Mouse (Mus musculus): ENCODE data around the gene Atad5.
A peak's percentile ranks its signal among the peaks of the same experiment; 100 is the strongest.
"Not testable (repeated sequence)": the region's sequence is repeated elsewhere in the genome, so short reads cannot be mapped to it uniquely, and the experiment has no call there.

Gene Atad5

DNA sequence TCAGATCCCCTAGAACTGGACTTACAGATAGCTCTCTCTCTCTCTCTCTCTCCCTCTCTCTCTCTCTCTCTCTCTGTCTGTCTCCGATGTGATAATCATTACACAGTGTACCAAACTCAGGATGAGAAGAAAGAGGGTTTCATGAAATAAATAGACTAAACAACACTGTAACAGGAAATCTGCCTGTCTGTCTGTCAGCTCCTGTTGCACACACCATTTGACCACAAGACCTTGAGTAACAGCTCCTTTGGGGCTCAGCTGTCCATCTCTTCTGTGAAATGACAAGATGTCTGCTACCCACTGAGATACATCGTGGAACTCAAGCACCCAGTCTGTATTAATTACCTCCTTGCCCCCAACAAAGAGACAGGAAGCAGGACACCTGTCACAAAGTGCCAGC, 62.3 kb downstream of the Atad5 start:
- no peak for DNase-seq

DNA sequence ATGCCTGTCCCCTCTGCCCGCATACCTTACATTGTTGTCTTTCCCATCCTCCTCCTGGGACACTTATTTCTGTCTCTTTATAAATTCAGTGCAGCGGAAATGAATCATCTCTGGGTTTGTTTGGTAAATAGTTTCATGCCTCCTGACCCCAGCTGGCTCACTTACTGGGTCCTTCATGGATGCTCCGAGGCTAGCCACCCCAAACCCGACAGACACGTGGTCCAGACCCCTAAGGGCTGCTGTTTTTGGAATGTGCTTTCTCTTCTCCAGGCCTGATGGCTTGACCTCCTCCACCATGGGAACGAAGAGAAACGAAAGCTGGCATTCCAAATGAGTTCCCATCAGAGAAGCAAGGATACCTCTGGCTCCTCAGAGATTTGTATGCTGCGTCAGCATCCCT, 63.2 kb downstream of the Atad5 start:
- no peak for DNase-seq

DNA sequence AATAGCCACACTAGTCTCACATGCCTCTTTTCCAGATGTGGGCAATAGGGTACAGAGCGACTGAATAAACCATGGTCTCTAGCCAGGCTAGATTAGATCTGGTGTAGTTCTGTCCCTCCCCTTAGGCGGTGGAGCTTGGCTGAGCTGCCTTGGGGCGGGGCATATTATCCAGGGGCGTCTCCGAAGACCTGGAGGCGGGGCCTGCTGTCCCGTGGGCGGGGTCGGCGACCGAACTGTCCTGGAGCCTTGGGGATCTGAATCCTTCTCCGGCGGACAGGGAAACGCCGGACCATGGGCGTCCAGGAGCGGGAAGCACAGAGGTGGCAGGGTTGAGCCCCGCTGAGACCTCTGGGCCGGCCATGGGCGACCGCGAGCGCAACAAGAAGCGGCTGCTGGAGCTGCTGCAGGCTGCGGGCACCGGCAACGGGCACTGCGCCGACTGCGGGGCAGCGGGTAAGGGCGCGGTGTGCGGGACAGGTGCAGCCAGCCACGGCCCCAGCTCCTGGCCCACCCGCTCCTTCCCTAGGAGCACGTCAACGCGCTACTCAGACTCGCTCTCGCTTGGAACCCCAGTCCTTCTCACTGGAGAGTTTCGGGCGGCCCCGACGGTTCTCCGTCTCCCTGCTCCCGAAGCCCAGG, 64.8 kb downstream of the Atad5 start, which contains the start of gene Adap2:
TSS of gene Adap2 (plus strand) at position 249 of the 639 bp plus-strand sequence.
- peak; percentile 94 for DNase-seq

DNA sequence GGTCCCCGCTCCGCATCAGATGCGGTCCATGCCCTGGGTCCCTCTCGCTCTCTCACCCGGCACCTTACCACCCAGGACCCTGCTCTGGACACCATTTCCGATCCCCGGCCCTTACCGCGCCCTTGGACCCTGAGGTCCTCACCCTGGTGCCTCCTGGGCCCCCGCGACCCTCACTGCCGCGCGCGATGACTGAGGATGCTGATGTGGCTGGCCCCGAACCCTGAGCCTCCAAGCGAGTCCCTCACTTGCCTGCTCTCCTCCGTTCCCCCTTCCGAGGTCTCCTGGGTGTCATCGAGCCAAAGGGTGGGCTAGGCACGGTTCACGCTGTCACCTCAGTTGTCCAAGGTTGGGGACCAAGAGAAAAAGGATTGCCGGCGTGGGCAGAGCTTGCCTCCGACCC, 65.3 kb downstream of the Atad5 start:
- DNase-seq = no peak

DNA sequence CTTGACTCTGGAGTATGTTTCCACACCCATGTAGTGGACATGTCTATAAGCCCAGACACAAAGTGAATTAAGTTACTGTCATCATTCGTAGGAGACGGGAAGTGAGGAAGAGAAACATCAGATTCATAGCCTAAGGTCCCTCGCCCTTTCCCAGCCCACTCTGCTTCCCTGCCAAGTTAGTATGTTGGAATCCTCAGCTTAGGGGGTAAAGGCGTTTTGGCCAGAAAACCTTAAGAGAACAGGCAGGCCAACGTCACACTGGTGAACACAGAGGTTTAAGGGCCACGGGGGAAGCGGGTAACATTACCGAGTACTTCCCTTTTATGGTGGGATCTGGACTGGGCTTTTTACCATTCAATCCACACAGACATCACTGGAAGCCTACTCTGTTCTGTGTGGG, 66.3 kb downstream of the Atad5 start:
- DNase-seq = no peak

DNA sequence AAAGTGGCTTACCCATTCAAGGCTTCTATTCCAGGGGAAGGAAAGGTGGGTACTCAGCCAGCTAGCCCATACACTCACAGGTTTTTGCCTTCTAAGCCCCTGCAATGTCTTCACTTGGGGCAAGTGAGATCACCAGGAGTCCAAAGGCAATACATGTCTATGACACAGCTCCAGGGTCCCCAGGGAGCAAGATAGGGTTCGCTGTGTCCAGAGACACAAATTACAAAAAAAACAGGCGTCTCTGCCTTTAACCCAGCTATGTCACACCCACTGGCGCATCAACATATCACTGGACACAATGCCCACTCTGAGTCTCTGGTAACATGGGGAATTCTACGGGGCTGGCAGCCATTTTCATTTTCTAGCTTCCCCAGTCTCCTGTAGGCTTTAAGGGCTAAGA, 66.8 kb downstream of the Atad5 start:
- no peak for DNase-seq

DNA sequence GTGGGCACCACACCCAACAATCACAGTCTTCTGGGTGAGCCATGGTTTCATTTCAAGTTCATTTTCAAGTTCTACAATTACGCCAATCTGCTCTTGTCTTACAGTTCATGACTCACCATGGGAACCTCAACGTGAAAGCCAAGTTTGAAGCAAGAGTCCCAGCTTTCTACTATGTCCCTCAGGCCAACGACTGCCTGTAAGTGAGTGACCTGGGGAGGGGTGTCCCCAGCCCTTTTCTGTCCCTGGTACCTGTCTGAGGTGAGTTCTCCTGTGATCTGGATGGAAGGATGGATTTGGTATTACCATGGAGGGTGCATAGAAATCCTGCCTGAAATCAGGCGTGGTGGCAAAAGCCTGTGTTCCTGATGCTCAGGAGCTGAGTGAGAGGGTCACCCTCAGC, 67.6 kb downstream of the Atad5 start:
- DNase-seq = no peak

DNA sequence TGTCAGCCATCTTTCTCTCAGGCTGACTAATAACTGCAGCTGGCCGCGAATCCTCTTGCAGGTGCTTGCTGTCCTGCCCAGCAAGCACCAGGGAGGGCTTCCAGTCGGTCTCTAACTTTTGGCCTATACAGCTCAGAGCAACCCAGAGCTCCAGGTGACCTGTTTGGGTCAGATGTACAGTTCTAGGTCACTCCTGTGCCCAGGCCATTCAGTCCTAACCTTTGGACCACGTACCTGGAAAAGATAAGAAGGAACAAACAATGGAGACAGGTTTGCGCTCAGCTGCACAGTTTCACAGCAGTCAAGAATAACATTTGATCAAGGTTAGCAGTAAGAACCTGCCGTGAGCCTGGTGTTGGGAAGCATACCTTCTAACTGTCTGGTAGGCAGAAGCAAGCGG, 69.8 kb downstream of the Atad5 start:
- DNase-seq = no peak

DNA sequence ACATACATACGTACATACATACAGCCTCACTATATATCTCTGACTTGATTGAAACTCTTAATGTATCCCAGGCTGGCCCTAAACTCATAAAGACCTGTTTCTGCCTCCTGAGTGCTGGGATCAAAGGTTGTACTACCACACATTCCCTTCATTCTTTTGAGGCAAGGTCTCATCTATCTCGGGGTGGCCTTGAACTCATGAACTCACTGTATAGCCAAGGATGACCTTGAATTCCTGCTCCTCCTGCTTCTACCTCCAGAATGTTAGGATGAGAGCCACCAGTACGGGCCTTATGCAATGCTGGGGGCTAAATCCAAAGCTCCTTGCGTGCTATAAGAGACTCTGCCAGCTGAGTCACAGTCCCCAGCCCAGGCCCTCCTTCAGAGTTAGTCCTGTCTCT, 71.8 kb downstream of the Atad5 start:
- DNase-seq = no peak

DNA sequence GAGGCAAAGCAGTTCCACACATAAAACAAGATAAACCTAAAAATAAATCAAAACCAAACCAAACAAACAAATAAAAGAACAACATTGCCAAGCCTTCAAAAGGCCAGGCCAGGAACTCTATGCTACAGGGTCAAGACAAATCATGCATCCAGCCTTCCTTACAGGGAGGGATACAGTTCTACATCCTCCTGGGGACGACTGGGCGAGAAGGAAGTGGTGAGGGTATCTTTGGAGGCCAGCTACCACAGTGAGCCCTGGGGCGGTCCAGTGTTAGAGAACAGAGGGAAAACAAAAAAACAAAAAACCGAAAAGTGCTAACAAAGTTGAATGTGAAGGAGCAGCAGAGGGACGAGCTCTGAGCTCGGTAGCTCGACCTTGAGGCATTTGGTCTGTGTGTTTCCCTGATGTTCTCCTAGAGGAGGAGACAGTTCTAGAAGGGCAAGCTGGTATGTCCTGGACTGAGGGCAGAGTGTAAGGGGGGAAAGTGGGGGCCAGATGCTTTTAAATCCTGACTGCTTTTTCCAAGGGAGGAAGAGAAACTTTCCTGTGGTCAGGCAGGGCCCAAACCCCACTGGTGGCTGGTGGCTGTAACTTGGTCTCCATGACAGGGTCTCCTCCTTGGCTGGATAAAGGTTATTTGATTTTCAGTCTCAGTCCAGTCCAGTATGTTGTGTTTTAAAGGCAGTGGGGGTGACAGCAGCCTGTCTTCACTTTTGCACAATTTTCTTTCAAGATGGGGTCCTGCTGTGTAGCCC, 74.3 kb downstream of the Atad5 start:
- no peak for DNase-seq

DNA sequence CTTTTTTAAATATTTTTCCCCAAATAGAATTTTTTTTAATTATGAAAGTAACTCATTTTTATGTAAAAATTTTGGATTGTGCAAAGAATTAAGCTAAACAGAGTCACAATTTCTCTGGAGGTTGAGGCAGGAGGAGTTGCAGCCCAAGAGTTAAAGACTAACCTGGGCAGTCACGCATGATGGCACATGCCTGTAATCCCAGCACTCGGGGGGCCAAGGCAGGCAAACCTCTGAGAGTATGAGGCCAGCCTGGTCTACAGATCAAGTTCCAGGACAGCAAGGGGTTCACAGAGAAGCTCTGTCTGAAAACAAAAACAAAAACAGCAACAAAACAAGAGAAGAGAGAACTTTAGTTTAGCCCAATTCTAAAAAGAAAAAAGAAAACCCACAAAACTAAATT, 75.0 kb downstream of the Atad5 start:
- no peak for DNase-seq

DNA sequence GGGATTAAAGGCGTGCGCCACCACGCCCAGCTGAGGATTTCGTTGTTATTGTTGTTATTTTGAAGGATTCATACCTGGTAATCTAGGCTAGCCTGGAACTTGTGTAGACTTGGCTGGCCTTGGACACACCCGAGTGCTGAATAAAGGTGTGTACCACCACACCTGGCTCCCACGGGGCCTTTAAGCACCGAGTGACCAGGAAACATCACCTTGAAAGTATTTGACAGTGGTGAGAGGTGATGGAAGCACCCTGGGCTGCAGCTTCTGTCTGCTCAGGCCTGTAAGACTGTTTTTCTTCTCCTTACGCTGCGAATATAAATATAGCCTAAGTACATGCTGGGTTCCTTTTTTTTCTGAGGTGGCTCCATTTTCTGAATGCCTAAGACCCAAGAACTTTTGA, 78.9 kb downstream of the Atad5 start:
- DNase-seq = no peak

DNA sequence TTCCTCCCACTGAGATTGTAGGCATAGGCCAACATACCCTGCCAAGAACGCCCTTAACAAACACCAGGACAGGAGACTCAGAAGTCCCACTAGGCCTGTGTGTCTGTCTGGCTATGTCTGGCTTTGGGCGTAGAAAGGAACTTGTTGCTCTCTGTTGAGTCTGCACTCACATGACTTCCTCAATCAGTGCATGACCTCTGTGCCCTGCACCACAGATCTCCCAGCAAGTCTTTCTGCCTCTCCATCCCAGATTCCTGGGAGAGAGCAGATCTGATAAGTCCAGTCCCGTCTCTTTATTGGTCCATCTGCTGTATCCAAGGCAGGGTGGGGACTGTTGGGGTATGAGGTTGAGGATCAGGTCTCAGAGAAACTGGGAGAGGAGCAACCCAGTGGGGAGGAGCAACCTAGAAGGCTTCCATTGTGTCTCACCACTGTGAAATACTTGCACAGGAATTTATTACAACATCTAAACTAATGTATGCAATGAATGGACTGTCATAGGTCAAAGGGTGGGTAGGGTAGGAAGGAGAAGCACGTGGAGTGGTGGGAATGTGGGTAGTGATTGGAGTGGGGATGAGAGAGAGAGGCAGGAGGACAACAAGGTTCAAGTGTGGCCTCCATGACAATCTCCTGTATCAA, 79.5 kb downstream of the Atad5 start:
- peak; percentile 27 to 36 for DNase-seq

DNA sequence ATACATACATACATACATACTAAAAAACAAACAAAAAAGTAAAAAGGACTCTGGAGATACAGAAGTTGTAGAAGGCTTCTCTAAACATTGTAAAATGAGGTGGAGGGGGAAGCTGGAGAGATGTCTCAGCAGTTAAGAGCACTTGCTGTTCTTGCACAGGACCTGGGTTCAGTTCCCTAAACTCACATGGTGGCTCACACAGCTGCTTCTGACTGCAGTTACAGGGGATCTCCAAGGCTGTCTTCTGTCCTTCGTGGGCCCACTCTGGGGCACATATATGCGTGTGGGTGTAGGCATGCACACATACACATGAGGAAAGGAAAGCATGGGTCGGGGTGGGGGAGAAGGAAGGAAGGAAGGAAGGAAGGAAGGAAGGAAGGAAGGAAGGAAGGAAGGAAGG, 80.4 kb downstream of the Atad5 start:
- no peak for DNase-seq

DNA sequence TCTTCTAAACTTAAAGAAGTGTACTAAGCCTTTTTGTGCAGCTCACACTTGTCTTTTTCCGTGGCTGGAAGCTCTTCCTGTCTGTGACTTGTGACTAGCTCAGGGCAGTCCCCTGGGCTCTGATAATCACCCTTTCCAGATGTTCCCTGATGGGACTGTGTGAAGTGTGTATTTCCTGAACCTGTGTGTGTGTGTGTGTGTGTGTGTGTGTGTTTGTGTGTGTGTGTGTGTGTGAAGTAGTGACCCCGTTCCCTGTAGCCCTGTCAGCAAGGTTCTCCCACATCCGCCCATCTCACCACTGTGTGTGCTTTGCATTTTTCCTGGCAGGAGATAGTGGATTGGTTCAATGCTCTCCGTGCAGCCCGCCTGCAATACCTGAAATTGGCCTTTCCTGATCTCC, 81.2 kb downstream of the Atad5 start:
- no peak for DNase-seq

DNA sequence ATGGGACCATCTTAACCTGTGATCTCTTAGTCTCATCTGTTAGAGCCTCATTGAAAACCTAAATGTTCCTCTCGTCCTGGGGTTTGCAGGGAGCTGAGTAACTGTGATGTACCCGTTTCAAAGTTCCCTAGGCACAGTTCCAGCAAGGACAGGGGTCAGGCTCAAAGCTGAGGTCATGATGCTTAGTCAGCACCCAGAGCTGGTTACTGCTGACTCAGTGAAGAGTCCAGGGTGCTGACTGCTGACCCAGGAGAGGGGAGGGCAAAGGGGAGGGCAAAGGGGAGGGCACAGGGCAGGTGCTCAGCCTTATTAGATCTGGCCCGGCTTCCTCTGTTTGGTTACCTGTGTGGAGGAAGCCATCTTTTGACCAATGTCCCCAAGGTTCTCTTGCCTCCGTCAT, 82.7 kb downstream of the Atad5 start:
- no peak for DNase-seq

DNA sequence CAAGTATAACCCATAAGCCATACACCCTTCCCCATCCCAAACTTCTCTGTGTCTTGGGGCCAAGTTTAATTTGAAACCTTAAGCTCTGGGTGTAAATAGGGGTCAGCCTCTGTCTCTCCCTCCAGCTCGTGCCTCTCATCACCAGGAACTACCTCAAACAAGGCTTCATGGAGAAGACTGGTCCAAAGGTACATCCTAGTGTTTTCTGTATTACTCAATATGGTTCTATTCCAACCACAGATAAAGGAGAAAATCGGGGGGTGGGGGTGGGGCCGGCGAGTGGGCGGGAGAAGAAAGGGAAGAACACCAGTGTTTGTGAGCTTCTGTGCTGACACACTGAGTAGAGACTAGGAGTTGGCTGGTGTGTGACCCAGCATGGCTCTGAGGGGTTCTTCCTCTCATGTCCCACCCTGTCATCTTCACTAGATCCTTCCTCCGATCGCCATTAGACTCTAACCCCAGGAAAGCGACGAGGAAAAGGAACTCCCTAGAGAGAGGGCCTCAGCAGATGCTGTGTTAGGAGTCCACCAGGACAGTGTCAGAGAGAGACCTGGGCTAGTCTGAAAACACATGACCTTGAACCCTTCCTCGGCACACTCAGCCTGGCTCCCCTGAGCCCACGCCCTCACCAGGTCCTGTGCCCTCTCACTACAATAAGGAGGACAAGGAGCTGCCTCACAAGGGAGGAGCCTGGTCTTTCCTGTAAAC, 84.9 kb downstream of the Atad5 start:
- DNase-seq = no peak

DNA sequence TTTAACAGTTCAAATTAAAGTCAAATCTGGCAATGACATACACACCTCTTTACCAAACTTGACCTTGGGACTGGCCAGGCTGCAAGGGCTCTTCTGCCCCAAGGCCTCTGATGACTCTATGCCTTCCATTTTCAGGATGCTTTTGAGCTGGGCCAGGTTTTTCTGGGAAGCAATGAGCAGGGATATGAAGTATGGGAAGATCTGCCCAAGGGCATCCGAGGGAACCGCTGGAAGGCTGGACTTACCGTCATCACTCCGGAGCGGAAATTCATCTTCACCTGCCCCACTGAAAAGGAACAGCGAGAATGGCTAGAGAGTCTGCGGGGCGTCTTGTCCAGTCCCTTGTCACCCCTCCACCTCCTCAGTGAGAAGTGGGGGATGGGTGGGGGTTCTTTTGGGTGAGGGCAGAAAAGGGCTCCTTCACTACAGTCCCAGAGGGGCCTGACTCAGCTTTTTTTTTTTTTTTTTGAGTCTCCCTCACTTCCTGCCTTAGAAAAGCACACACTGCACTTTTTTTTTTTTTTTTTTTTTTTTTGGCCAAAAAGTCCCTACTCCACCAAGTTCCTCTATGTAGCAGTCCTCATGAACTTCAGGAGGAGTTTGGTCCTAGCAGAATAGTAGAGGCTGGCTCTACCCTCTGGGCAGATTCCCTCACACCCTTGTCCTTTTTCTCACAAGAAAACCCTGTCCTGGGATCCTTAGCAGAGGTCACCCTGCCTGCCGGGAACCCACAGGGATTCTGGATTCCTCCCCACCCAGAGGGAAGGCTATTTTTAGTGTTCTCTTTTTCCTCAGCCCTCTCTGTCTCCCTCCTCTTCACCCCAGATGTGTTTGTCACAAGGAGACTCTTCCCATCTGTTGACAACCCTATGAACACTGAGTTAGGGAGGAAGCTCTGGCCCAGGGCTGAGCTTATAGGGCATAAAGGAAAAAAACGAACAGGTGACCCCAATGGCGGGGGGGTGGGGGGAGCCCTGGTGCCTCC, 88.0 kb downstream of the Atad5 start:
- DNase-seq = no peak

DNA sequence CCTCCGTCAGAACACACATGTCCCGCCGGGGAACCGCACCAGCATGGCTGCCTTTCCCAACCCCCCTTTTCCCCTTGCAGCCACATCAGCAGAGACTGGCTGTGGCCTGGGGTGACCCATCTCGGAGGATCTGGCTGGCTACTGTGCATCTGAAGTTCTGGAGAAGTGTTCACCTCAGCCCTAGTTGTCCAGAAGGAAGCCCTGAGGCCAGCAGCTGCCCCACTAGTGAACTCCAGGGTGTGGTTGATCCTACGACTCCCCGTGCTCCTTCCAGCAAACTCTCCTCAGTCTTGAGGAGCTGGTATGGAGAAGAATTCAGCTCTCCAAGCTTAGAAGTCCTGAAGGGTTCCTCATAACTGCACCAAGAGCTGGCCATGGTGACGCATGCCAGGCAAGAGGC, 89.1 kb downstream of the Atad5 start:
- DNase-seq = no peak

DNA sequence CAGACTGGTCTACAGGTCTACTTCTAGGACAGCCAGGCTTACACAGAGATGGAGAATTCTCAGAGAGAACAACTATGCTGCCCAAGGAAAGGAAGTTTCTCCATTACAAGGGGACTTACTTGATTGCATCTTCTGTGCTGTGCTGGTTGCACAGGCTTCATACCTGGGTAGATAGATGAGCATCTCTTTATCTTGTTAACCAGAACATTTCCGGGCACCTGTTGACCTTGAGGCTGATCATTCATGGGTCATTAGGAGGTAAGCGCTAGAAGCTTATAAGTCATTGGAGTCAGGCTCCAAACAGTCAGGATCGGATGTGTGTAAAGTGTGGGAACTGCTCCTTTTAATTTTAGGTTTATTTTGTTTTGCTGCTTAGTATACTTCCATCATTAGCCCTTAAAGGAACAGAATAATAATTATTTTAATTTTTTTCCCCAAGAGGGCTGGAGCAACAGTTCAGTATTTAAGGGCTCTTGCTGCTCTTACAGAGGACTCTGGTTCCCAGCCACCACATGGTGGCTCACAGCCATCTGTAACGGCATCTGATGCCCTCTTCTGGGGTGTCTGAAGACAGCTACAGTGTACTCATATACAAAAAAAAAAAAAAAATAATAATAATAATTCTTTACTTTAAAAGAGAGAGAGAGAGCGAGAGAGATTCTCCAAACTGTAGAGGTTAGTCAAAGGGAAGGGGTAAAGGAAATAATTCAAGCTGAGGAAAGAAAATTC, 92.0 kb downstream of the Atad5 start:
- peak in 1 of 2 experiments; percentile 31 for DNase-seq

DNA sequence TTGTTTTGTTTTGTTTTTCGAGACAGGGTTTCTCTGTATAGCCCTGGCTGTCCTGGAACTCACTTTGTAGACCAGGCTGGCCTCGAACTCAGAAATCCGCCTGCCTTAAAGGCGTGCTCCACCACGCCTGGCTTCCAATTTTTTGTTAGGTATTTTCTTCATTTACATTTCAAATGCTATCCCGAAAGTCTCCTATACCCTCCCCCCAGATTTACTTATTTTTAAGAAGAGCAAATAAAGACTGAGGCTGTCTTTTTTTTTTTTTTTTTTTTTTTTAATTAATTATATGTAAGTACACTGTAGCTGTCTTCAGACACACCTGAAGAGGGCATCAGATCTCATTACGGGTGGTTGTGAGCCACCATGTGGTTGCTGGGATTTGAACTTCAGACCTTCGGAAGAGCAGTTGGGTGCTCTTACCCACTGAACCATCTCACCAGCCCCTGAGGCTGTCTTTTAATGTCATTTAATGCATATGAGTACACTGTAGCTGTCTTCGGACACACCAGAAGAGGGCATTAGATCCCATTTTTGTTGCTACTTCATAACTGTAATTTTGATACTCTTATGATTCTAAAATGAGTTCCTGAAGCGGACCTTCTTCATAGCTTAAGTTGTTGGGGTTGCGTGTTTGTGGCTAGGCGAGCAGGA, 94.0 kb downstream of the Atad5 start:
- DNase-seq = not testable (repeated sequence)
